Comparison of ENCODE assay signal across 21 mouse cellular contexts in the genomic region with DNA sequence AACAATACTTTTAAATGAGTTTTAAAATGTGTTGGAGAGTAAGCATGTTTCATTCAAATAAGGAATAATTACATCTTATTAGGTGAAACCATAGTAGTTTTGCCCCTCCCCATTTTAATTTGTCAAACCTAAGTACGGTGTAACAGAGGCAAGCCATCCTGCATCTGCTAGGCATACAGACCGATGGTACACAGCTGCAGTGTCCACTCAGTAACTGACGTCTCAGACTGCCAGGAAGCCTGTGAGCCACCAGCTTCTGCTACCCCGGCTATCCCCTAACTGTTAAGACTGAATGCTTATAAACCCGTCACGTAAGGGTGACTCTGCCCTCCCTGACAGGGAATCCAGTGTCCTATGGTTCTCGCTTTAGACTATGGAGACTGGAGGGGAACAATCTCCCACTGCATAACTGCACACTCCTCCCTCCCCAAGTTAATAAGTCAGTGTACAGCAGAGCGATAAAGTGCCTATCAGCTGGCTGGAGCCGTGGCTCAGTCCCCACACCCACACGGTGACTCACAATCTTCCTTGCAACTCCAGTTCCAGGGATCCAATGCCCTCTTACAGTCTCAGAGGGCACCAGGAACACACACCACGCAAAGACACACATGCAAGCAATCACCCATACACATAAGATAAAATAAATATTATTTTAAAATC. TPM values are rescaled to one million over a fixed set of nuclear protein-coding genes. Genes with fewer than 3 reads are reported as not detected.
DNase-seq lines count a peak whose midpoint lies in the region; ATAC-seq and TF ChIP-seq lines count a peak whose summit lies in the region.
"Had no signal": no experiment of that assay in that cellular context is flagged by ENCODE, and none has a peak within 500 bp of the region (broad histone marks: within the 10 kb centered on the region; RNA-seq: fewer than 3 reads in every experiment).

No protein-coding gene starts in this region.

- in situ Hi-C loops in Patski (cut with MboI; ENCODE audit: low pct_unique_long_range_greater_than_20kb) = no loop called here

- no peak overlapping the region for H3K4me2 ChIP-seq in heart, embryonic 16.5 days (ENCODE audit: low read depth, low read length)
- H3K4me2 ChIP-seq in intestine, embryonic 15.5 days (replicated peaks) = no peak overlapping the region
- H3K4me2 ChIP-seq in forebrain, postnatal 0 days (ENCODE audit: low read depth) = no peak overlapping the region
- H3K4me2 ChIP-seq: hindbrain, embryonic 13.5 days; midbrain, embryonic 13.5 days had no signal

- POLR2A ChIA-PET in Patski (lab: Charles Lee) = no interaction called here

- no peak overlapping the region for H3K9ac ChIP-seq in heart, embryonic 16.5 days (ENCODE audit: low read length)
- H3K9ac ChIP-seq in intestine, embryonic 15.5 days = no peak overlapping the region
- no peak overlapping the region for H3K9ac ChIP-seq in forebrain, postnatal 0 days
- H3K9ac ChIP-seq: hindbrain, embryonic 13.5 days; midbrain, embryonic 13.5 days had no signal

- CTCF ChIA-PET in Patski (lab: Charles Lee) = no interaction called here

- no peaks in the 10 kb centered on the region for H3K27me3 ChIP-seq in heart, embryonic 16.5 days (ENCODE audit: control insufficient read depth, insufficient read depth, low read length)
- H3K27me3 ChIP-seq in Patski = no peaks in the 10 kb centered on the region
- no peaks in the 10 kb centered on the region for H3K27me3 ChIP-seq in intestine, embryonic 15.5 days (replicated peaks)
- no peaks in the 10 kb centered on the region for H3K27me3 ChIP-seq in forebrain, postnatal 0 days (ENCODE audit: insufficient read depth, low read length)
- H3K27me3 ChIP-seq: hindbrain, embryonic 13.5 days; midbrain, embryonic 13.5 days had no signal

- no peak overlapping the region for H3K27ac ChIP-seq in heart, embryonic 16.5 days (ENCODE audit: low read length)
- no peak overlapping the region for H3K27ac ChIP-seq in intestine, embryonic 15.5 days
- H3K27ac ChIP-seq in forebrain, postnatal 0 days (ENCODE audit: low read depth, low read length) = no peak overlapping the region
- H3K27ac ChIP-seq: embryonic facial prominence, embryonic 10.5 days; heart, embryonic 10.5 days; hindbrain, embryonic 13.5 days; macrophage; midbrain, embryonic 13.5 days had no signal

- no peak for TF ChIP-seq CTCF in Patski (IDR thresholded peaks at IDR 0.05)
- no peak for TF ChIP-seq CTCF in forebrain, postnatal 0 days (IDR thresholded peaks at IDR 0.05; ENCODE audit: low read depth)

- H3K4me1 ChIP-seq in heart, embryonic 16.5 days (ENCODE audit: control insufficient read depth, insufficient read depth, low read length) = peaks cover 3% of the 10 kb centered on the region; the same call in 1 of the 2 replicates
- H3K4me1 ChIP-seq in intestine, embryonic 15.5 days (replicated peaks) = no peaks in the 10 kb centered on the region
- no peaks in the 10 kb centered on the region for H3K4me1 ChIP-seq in forebrain, postnatal 0 days (ENCODE audit: insufficient read depth)
- H3K4me1 ChIP-seq: embryonic facial prominence, embryonic 10.5 days; hindbrain, embryonic 13.5 days; midbrain, embryonic 13.5 days had no signal

- H3K4me3 ChIP-seq in heart, embryonic 16.5 days (ENCODE audit: low read length) = no peak overlapping the region
- no peak overlapping the region for H3K4me3 ChIP-seq in intestine, embryonic 15.5 days (replicated peaks)
- no peak overlapping the region for H3K4me3 ChIP-seq in forebrain, postnatal 0 days (ENCODE audit: low read depth, low read length)
- H3K4me3 ChIP-seq: embryonic facial prominence, embryonic 10.5 days; heart, embryonic 10.5 days; hindbrain, embryonic 13.5 days; midbrain, embryonic 13.5 days; myocyte had no signal

- WGBS in heart, embryonic 16.5 days = 52% methylated on average over 11 of the region's 11 CpGs
- 72% methylated on average over 11 of the region's 11 CpGs for WGBS in intestine, embryonic 15.5 days
- 89% methylated on average over 11 of the region's 11 CpGs for WGBS in forebrain, postnatal 0 days

- ATAC-seq in heart, embryonic 16.5 days (replicated peaks; ENCODE audit: extremely low read depth, insufficient read depth, low FRiP score) = peak; percentile 52; the same call in 1 of the 2 replicates
- peak; percentile 44 for ATAC-seq in Patski
- peak; percentile 96 for ATAC-seq in intestine, embryonic 15.5 days
- ATAC-seq in megakaryocyte progenitor cell, adult 5-6 weeks (replicated peaks; ENCODE audit: poor library complexity) = 0 out of 2 replicates have a peak, but pooled peaks have one; percentile 23
- ATAC-seq in forebrain, postnatal 0 days = no peak
- ATAC-seq: midbrain, embryonic 13.5 days had no signal

- peaks cover 6% of the 10 kb centered on the region; the same call in 1 of the 2 replicates for H3K36me3 ChIP-seq in heart, embryonic 16.5 days (ENCODE audit: control insufficient read depth, insufficient read depth)
- no peaks in the 10 kb centered on the region for H3K36me3 ChIP-seq in intestine, embryonic 15.5 days
- H3K36me3 ChIP-seq in forebrain, postnatal 0 days (ENCODE audit: insufficient read depth) = 0 out of 2 replicates have a peak, but pooled peaks cover 3% of the 10 kb centered on the region

- no peaks in the 10 kb centered on the region for H3K9me3 ChIP-seq in heart, embryonic 16.5 days (replicated peaks; ENCODE audit: control insufficient read depth, low read length)
- no peaks in the 10 kb centered on the region for H3K9me3 ChIP-seq in intestine, embryonic 15.5 days
- H3K9me3 ChIP-seq in forebrain, postnatal 0 days (ENCODE audit: low read length) = no peaks in the 10 kb centered on the region
- H3K9me3 ChIP-seq: embryonic facial prominence, embryonic 10.5 days; heart, embryonic 10.5 days; hindbrain, embryonic 13.5 days; midbrain, embryonic 13.5 days had no signal

- DNase-seq in heart, adult 18-20 months = no peak
- DNase-seq in Patski (ENCODE audit: low read depth, low spot score) = no peak
- DNase-seq in T-cell, adult 2 months (ENCODE audit: low spot score) = no peak
- no peak for DNase-seq in forebrain, postnatal 0 days
- DNase-seq in layer of hippocampus, adult 18-20 months (ENCODE audit: low spot score in 2 of 2) = no peak
- DNase-seq: adrenal gland, postnatal 14 days; cerebellum, postnatal 14 days; gastrocnemius, postnatal 10 days; kidney, postnatal 14 days; lung, adult 2 months; right cerebral cortex, adult 18-20 months; spleen, adult 18-20 months had no signal

RNA-seq across cellular contexts. Expression of gene L2hgdh, which starts 19.7 kb away (rescaled TPM):
- 18.4 and 18.5 TPM in 2 replicates for polyA plus RNA-seq in heart, embryonic 16.5 days (2015; fragmentation: Nextera tagmentation; extraction: Ambion mirVana)
- total RNA-seq in heart, adult 18-20 months (2021) = 10 to 100 TPM; 44.2 to 48.3 TPM
- 10.6 TPM for polyA plus RNA-seq in Patski (2021)
- 20.7 and 21.6 TPM in 2 replicates for polyA plus RNA-seq in intestine, embryonic 15.5 days (2015; fragmentation: Nextera tagmentation; extraction: Ambion mirVana)
- 13.6 and 21.3 TPM in 2 replicates for total RNA-seq in megakaryocyte progenitor cell, adult 5-6 weeks (2015)
- 33.9 and 35.8 TPM in 2 replicates for total RNA-seq in megakaryocyte progenitor cell, adult 5-6 weeks (2017)
- total RNA-seq in forebrain, postnatal 0 days (2014; rRNA removed) = 12.3 and 13.3 TPM in 2 replicates
- 5.7 and 8.5 TPM in 2 replicates for polyA plus RNA-seq in forebrain, postnatal 0 days (2015; fragmentation: Nextera tagmentation; extraction: Ambion mirVana)
- total RNA-seq in layer of hippocampus, adult 18-20 months (2021) = 10 to 100 TPM; 14.6 to 19.6 TPM

RNA-seq across cellular contexts. Expression of gene Atp5s, which starts 19.8 kb away (rescaled TPM):
- 35.4 and 39.2 TPM in 2 replicates for polyA plus RNA-seq in heart, embryonic 16.5 days (2015; fragmentation: Nextera tagmentation; extraction: Ambion mirVana)
- 10 to 100 TPM; 35.1 to 40.5 TPM for total RNA-seq in heart, adult 18-20 months (2021)
- 19.8 TPM for polyA plus RNA-seq in Patski (2021)
- 29.6 and 31.3 TPM in 2 replicates for polyA plus RNA-seq in intestine, embryonic 15.5 days (2015; fragmentation: Nextera tagmentation; extraction: Ambion mirVana)
- 21.3 and 31.6 TPM in 2 replicates for total RNA-seq in megakaryocyte progenitor cell, adult 5-6 weeks (2015)
- 8.9 and 15.1 TPM in 2 replicates for total RNA-seq in megakaryocyte progenitor cell, adult 5-6 weeks (2017)
- 16.1 and 19.9 TPM in 2 replicates for total RNA-seq in forebrain, postnatal 0 days (2014; rRNA removed)
- 23.0 and 25.7 TPM in 2 replicates for polyA plus RNA-seq in forebrain, postnatal 0 days (2015; fragmentation: Nextera tagmentation; extraction: Ambion mirVana)
- 10 to 100 TPM; 33.5 to 35.0 TPM for total RNA-seq in layer of hippocampus, adult 18-20 months (2021)

RNA-seq across cellular contexts. Expression of gene Sos2, which starts 23.3 kb away (rescaled TPM):
- polyA plus RNA-seq in heart, embryonic 16.5 days (2015; fragmentation: Nextera tagmentation; extraction: Ambion mirVana) = 7.1 and 7.6 TPM in 2 replicates
- total RNA-seq in heart, adult 18-20 months (2021) = 10 to 100 TPM; 34.9 to 41.0 TPM
- 30.6 TPM for polyA plus RNA-seq in Patski (2021)
- 8.5 and 8.7 TPM in 2 replicates for polyA plus RNA-seq in intestine, embryonic 15.5 days (2015; fragmentation: Nextera tagmentation; extraction: Ambion mirVana)
- total RNA-seq in megakaryocyte progenitor cell, adult 5-6 weeks (2015) = 47.1 and 53.9 TPM in 2 replicates
- 25.5 and 35.5 TPM in 2 replicates for total RNA-seq in megakaryocyte progenitor cell, adult 5-6 weeks (2017)
- 29.8 and 30.4 TPM in 2 replicates for total RNA-seq in forebrain, postnatal 0 days (2014; rRNA removed)
- polyA plus RNA-seq in forebrain, postnatal 0 days (2015; fragmentation: Nextera tagmentation; extraction: Ambion mirVana) = 3.6 and 5.6 TPM in 2 replicates
- total RNA-seq in layer of hippocampus, adult 18-20 months (2021) = 10 to 100 TPM; 35.2 to 37.4 TPM
